Mouse (Mus musculus): ENCODE measurements at regions not wholly inside any gene's neighbourhood (a gene's known extent, or its start where the extent isn't known, plus 50 kb on each side); places are given as distances from the start of the nearest gene placed in this dataset.

- DNase-seq: no peak
Observed at GRCm38 (mm10) chr1:138771307-138772011, 76.9 kb downstream of the Lhx9 start.

GRCm38 (mm10) chr1:138762876-138763275 lies 85.5 kb downstream of the Lhx9 start:
- no peak for DNase-seq

GRCm38 (mm10) chr1:138757777-138758176 lies 90.6 kb downstream of the Lhx9 start:
- DNase-seq: no peak

GRCm38 (mm10) chr1:138733308-138733707 lies 113.4 kb upstream of the Nek7 start:
- no peak for DNase-seq

GRCm38 (mm10) chr1:138731008-138731407 lies 111.1 kb upstream of the Nek7 start:
- DNase-seq: no peak

- DNase-seq: no peak
Observed at GRCm38 (mm10) chr1:138729089-138729699, 109.3 kb upstream of the Nek7 start.

- no peak for DNase-seq
Observed at GRCm38 (mm10) chr1:138720728-138721127, 100.8 kb upstream of the Nek7 start.

GRCm38 (mm10) chr1:138719297-138719696 lies 99.4 kb upstream of the Nek7 start:
- no peak for DNase-seq

- DNase-seq: no peak
Observed at GRCm38 (mm10) chr1:138716991-138717390, 97.0 kb upstream of the Nek7 start.

GRCm38 (mm10) chr1:138715162-138715561 lies 95.2 kb upstream of the Nek7 start:
- peak; percentile 14 for DNase-seq

GRCm38 (mm10) chr1:138709229-138709608 lies 89.3 kb upstream of the Nek7 start:
- no peak for DNase-seq

- no peak for DNase-seq
Observed at GRCm38 (mm10) chr1:138708507-138709228, 88.7 kb upstream of the Nek7 start.

GRCm38 (mm10) chr1:138707913-138708312 lies 88.0 kb upstream of the Nek7 start:
- DNase-seq: no peak

- DNase-seq: no peak
Observed at GRCm38 (mm10) chr1:138703291-138703690, 83.3 kb upstream of the Nek7 start.

- no peak for DNase-seq
Observed at GRCm38 (mm10) chr1:138689234-138689633, 69.3 kb upstream of the Nek7 start.

GRCm38 (mm10) chr1:138686746-138687145 lies 66.8 kb upstream of the Nek7 start:
- DNase-seq: no peak

- DNase-seq: peak; percentile 13
Observed at GRCm38 (mm10) chr1:138683711-138684110, 63.8 kb upstream of the Nek7 start.

- no peak for DNase-seq
Observed at GRCm38 (mm10) chr1:138681970-138682369, 62.0 kb upstream of the Nek7 start.

- no peak for DNase-seq
Observed at GRCm38 (mm10) chr1:138674199-138674598, 54.3 kb upstream of the Nek7 start.
